In the genomic region with DNA sequence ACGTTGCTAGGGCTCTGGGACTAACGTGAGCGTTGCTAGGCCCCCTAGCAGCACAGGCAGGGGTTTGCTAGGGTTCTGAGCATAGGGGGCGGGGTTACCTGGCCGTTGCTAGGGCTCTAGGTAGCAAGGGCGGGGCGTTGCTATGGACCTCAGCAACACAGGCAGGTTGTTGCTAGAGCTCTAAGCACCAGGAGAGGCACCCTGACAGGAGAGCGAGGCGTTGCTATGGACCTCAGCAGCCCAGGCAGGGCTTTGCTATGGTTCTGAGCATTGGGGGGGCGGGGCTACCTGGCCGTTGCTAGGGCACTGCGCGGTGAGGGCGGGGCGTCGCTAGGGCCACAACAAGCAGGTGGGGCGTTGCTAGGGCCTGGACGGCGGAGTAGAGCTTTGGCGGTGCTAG, we compare ENCODE assay signal across 8 mouse cellular contexts. TPM values are rescaled to one million over a fixed set of nuclear protein-coding genes. Genes with fewer than 3 reads are reported as not detected.
DNase-seq lines count a peak whose midpoint lies in the region; ATAC-seq lines count a peak whose summit lies in the region.

No protein-coding gene starts in this region.

- peak; percentile 70 to 83 for DNase-seq in spleen, postnatal 4 days (ENCODE audit: low spot score in 2 of 2)
- DNase-seq in spleen, adult 18-20 months = no peak
- DNase-seq in cerebellum, adult 11 months = peak; percentile 73
- DNase-seq in limb, embryonic 10.5 days (ENCODE audit: low spot score) = peak; percentile 86
- DNase-seq in midbrain, embryonic 10.5 days (ENCODE audit: low spot score) = no peak
- DNase-seq in adipocyte (ENCODE audit: low spot score) = no peak
- no peak for DNase-seq in adrenal gland, adult 8-10 months

- ATAC-seq in hematopoietic stem cell, adult 5-6 weeks (replicated peaks in 1 of 2; ENCODE audit: insufficient read depth in 1 of 2, low FRiP score in 2 of 2, low TSS enrichment in 1 of 2, low read depth in 1 of 2, poor library complexity in 2 of 2, severe bottlenecking in 2 of 2) = peak; percentile 17 to 27

- peaks cover 80% of the 10 kb centered on the region for H3K4me1 ChIP-seq in limb, embryonic 10.5 days
- peaks cover 68% of the 10 kb centered on the region for H3K4me1 ChIP-seq in midbrain, embryonic 10.5 days

- H3K27me3 ChIP-seq in limb, embryonic 10.5 days (ENCODE audit: low read depth, poor library complexity, severe bottlenecking) = peaks cover 54% of the 10 kb centered on the region
- H3K27me3 ChIP-seq in midbrain, embryonic 10.5 days (ENCODE audit: low read depth, poor library complexity, severe bottlenecking) = peaks cover 81% of the 10 kb centered on the region

- under 1% methylated on average over 20 of the region's 20 CpGs for WGBS in limb, embryonic 10.5 days
- WGBS in midbrain, embryonic 10.5 days = under 1% methylated on average over 20 of the region's 20 CpGs

- peaks cover 24% of the 10 kb centered on the region for H3K36me3 ChIP-seq in limb, embryonic 10.5 days
- H3K36me3 ChIP-seq in midbrain, embryonic 10.5 days = peaks cover 15% of the 10 kb centered on the region

- peak overlapping the region; percentile 92 for H3K27ac ChIP-seq in limb, embryonic 10.5 days
- peak overlapping the region; percentile 86 for H3K27ac ChIP-seq in midbrain, embryonic 10.5 days (replicated peaks)

- no peaks in the 10 kb centered on the region for H3K9me3 ChIP-seq in limb, embryonic 10.5 days (replicated peaks)
- no peaks in the 10 kb centered on the region for H3K9me3 ChIP-seq in midbrain, embryonic 10.5 days (replicated peaks)

- H3K4me3 ChIP-seq in limb, embryonic 10.5 days = peak overlapping the region; percentile 75
- peak overlapping the region; percentile 62 for H3K4me3 ChIP-seq in midbrain, embryonic 10.5 days

RNA-seq across cellular contexts. Expression of a gene that starts 12.2 kb away (rescaled TPM):
- total RNA-seq in hematopoietic stem cell, adult 5-6 weeks (2017) = 14.4 and 28.0 TPM in 2 replicates
- 12.7 and 17.1 TPM in 2 replicates for polyA plus RNA-seq in limb, embryonic 10.5 days (2016; fragmentation: Nextera tagmentation; extraction: Ambion mirVana)
- polyA plus RNA-seq in midbrain, embryonic 10.5 days (2016; fragmentation: Nextera tagmentation; extraction: Ambion mirVana) = 9.8 and 12.1 TPM in 2 replicates
- total RNA-seq in adrenal gland, adult 8-10 months (2022) = 10 to 100 TPM; 17.8 to 37.7 (median 26.5) TPM

RNA-seq across cellular contexts. Expression of a gene that starts 15.5 kb away (rescaled TPM):
- 6.1 and 9.8 TPM in 2 replicates for total RNA-seq in hematopoietic stem cell, adult 5-6 weeks (2017)
- not detected in 2 replicates for polyA plus RNA-seq in limb, embryonic 10.5 days (2016; fragmentation: Nextera tagmentation; extraction: Ambion mirVana)
- 0.05 and 0.11 TPM in 2 replicates for polyA plus RNA-seq in midbrain, embryonic 10.5 days (2016; fragmentation: Nextera tagmentation; extraction: Ambion mirVana)
- under 1 TPM; 0.11 to 0.75 (median 0.22) TPM for total RNA-seq in adrenal gland, adult 8-10 months (2022)

RNA-seq across cellular contexts. Expression of a gene that starts 16.2 kb away (rescaled TPM):
- total RNA-seq in hematopoietic stem cell, adult 5-6 weeks (2017) = 13.3 and 15.0 TPM in 2 replicates
- 92.7 and 100 TPM in 2 replicates for polyA plus RNA-seq in limb, embryonic 10.5 days (2016; fragmentation: Nextera tagmentation; extraction: Ambion mirVana)
- 66.2 and 66.6 TPM in 2 replicates for polyA plus RNA-seq in midbrain, embryonic 10.5 days (2016; fragmentation: Nextera tagmentation; extraction: Ambion mirVana)
- 10 to 100 TPM; 44.0 to 73.8 (median 57.9) TPM for total RNA-seq in adrenal gland, adult 8-10 months (2022)

RNA-seq across cellular contexts. Expression of a gene that starts 32.0 kb away (rescaled TPM):
- total RNA-seq in hematopoietic stem cell, adult 5-6 weeks (2017) = 7.0 and 7.1 TPM in 2 replicates
- polyA plus RNA-seq in limb, embryonic 10.5 days (2016; fragmentation: Nextera tagmentation; extraction: Ambion mirVana) = 25.2 and 29.9 TPM in 2 replicates
- 31.7 and 34.6 TPM in 2 replicates for polyA plus RNA-seq in midbrain, embryonic 10.5 days (2016; fragmentation: Nextera tagmentation; extraction: Ambion mirVana)
- 100 to 1,000 TPM; 106 to 166 (median 126) TPM for total RNA-seq in adrenal gland, adult 8-10 months (2022)

RNA-seq across cellular contexts. Expression of a gene that starts 38.2 kb away (rescaled TPM):
- total RNA-seq in hematopoietic stem cell, adult 5-6 weeks (2017) = 2.6 and 3.6 TPM in 2 replicates
- 7.1 and 10.8 TPM in 2 replicates for polyA plus RNA-seq in limb, embryonic 10.5 days (2016; fragmentation: Nextera tagmentation; extraction: Ambion mirVana)
- 17.2 and 40.7 TPM in 2 replicates for polyA plus RNA-seq in midbrain, embryonic 10.5 days (2016; fragmentation: Nextera tagmentation; extraction: Ambion mirVana)
- total RNA-seq in adrenal gland, adult 8-10 months (2022) = 10 to 100 TPM; 59.6 to 90.1 (median 74.4) TPM

Comparison
In these comparisons a context has a peak if more than half of its experiments do, and no peak if none do; other contexts are left out.
1. DNase-seq: peak in spleen, postnatal 4 days (2 of 2), cerebellum, adult 11 months (single experiment) and limb, embryonic 10.5 days (single experiment); none in spleen, adult 18-20 months (0 of 2), midbrain, embryonic 10.5 days (single experiment), adipocyte (single experiment) and adrenal gland, adult 8-10 months (single experiment).